Comparison of ENCODE assay signal across 8 mouse cellular contexts in genomic region chr12:78055956-78056355, GRCm38 (mm10).
DNase-seq lines count a peak whose midpoint lies in the region; ATAC-seq and TF ChIP-seq lines count a peak whose summit lies in the region.

No protein-coding gene starts in this region.

- DNase-seq in MN1 (ENCODE audit: low spot score): peak; percentile 34
- DNase-seq in fibroblast of lung, adult 2 months (ENCODE audit: low read depth): peak; percentile 5
- DNase-seq in heart, postnatal 14 days: peak; percentile 50 to 55
- DNase-seq in layer of hippocampus, adult 2 months (ENCODE audit: low spot score in 2 of 2): peak; percentile 39 to 66
- DNase-seq in retina, embryonic 14.5 days (ENCODE audit: low spot score): peak; percentile 79

- no peaks in the 10 kb centered on the region for H3K9me3 ChIP-seq in lung, embryonic 15.5 days

- TF ChIP-seq POLR2A in bone marrow, adult 2 months (IDR thresholded peaks at IDR 0.05; ENCODE audit: borderline replicate concordance, control insufficient read depth, low read depth, low read length): no peak

- TF ChIP-seq CTCF in bone marrow, adult 2 months (IDR thresholded peaks at IDR 0.05; ENCODE audit: control insufficient read depth, insufficient read depth, low read length): peak; percentile 35; the same call in 1 of the 2 replicates
- TF ChIP-seq CTCF in layer of hippocampus, adult 2 months (conservative IDR thresholded peaks at IDR 0.05): peak; percentile 84

- no peaks in the 10 kb centered on the region for H3K27me3 ChIP-seq in lung, embryonic 15.5 days

- peak overlapping the region; percentile 33; the same call in 1 of the 2 replicates for H3K4me2 ChIP-seq in lung, embryonic 15.5 days

- no peaks in the 10 kb centered on the region for H3K4me1 ChIP-seq in bone marrow, adult 2 months (ENCODE audit: control insufficient read depth, insufficient read depth, low read length)
- no peaks in the 10 kb centered on the region for H3K4me1 ChIP-seq in lung, embryonic 15.5 days

- H3K36me3 ChIP-seq in lung, embryonic 15.5 days: no peaks in the 10 kb centered on the region

- no peak overlapping the region for H3K27ac ChIP-seq in bone marrow, adult 2 months (ENCODE audit: control insufficient read depth, insufficient read depth, low read depth, low read length, poor library complexity)
- no peak overlapping the region for H3K27ac ChIP-seq in layer of hippocampus, adult 2 months
- no peak overlapping the region for H3K27ac ChIP-seq in lung, embryonic 15.5 days

- no peak overlapping the region for H3K9ac ChIP-seq in lung, embryonic 15.5 days

- intact Hi-C loops in heart, postnatal 14 days (cut with DNase I): loop anchor here (2.0 to 5.0 kb wide), 2 partner anchors 33 to 151 kb away; no protein-coding TSS in a partner anchor

- 3% methylated on average over 9 of the region's 9 CpGs for WGBS in bone marrow, adult 2 months
- 2% methylated on average over 9 of the region's 9 CpGs for WGBS in lung, embryonic 15.5 days

- ATAC-seq in lung, embryonic 15.5 days (ENCODE audit: borderline replicate concordance, extremely low read depth, low FRiP score, low TSS enrichment): no peak
- ATAC-seq in activated CD4-positive, CD25-positive, alpha-beta regulatory T cell, adult 4 months: no peak

- H3K4me3 ChIP-seq in bone marrow, adult 2 months (replicated peaks; ENCODE audit: control insufficient read depth, low read depth, low read length): no peak overlapping the region
- peak overlapping the region; percentile 46 for H3K4me3 ChIP-seq in layer of hippocampus, adult 2 months
- no peak overlapping the region for H3K4me3 ChIP-seq in lung, embryonic 15.5 days

Comparison
In these comparisons a context has a peak if more than half of its experiments do, and no peak if none do; other contexts are left out.
1. DNase-seq: peak in every context shown above with its lines; median percentile 79 in retina, embryonic 14.5 days; 52 in heart, postnatal 14 days; 52 in layer of hippocampus, adult 2 months; 34 in MN1; 5 in fibroblast of lung, adult 2 months.